Mouse (Mus musculus): ENCODE results near the gene Sorcs2. TPM values are rescaled to one million over a fixed set of nuclear protein-coding genes. Genes with fewer than 3 reads are reported as not detected.

Sorcs2 gene
- polyA plus RNA-seq, 1 experiment = 19.3 TPM

GRCm38 (mm10) chr5:36226296-36226695 is 171.6 kb downstream of the Sorcs2 start:
- DNase-seq = no peak
- TF ChIP-seq CTCF (IDR thresholded peaks at IDR 0.05; ENCODE audit: insufficient read depth, low read length) (no peak), POLR2A (IDR thresholded peaks at IDR 0.05; ENCODE audit: borderline replicate concordance, extremely low read depth, low read depth, low read length) (no peak)
- 42% methylated on average over 11 of the region's 11 CpGs for WGBS
- no peak overlapping the region for H3K4me3 ChIP-seq (replicated peaks; ENCODE audit: extremely low read depth, low read depth, low read length)
- no peaks in the 10 kb centered on the region for H3K4me1 ChIP-seq (ENCODE audit: control insufficient read depth, insufficient read depth, low read length)

DNA sequence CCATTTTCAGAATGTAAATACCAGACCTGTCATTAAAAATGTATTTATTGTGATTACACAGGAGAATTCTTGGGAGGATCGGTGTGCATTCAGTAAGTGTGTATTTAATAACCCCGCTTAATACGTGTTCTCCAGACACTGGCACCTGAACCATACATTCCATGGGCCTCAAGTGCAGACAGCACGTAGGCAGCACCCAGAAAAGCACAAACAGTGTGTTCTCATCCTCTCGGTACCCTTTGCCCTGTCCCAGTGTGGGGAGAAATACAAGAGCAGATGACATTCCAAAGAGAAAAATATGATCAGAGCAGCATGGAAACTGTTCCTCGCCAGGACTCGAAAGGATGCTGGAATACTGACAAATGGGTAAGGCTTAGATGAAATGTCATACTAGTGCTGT is 172.1 kb downstream of the Sorcs2 start:
- Histone ChIP-seq H3K4me1 (ENCODE audit: control insufficient read depth, insufficient read depth, low read length) (no peaks in the 10 kb centered on the region), H3K4me3 (replicated peaks; ENCODE audit: extremely low read depth, low read depth, low read length) (no peak overlapping the region)
- TF ChIP-seq POLR2A (IDR thresholded peaks at IDR 0.05; ENCODE audit: borderline replicate concordance, extremely low read depth, low read depth, low read length) (no peak), CTCF (IDR thresholded peaks at IDR 0.05; ENCODE audit: insufficient read depth, low read length) (no peak)
- DNase-seq = no peak
- 70% methylated on average over 7 of the region's 7 CpGs for WGBS

GRCm38 (mm10) chr5:36223787-36224186 is 174.2 kb downstream of the Sorcs2 start:
- Histone ChIP-seq H3K4me3 (replicated peaks; ENCODE audit: extremely low read depth, low read depth, low read length) (no peak overlapping the region), H3K4me1 (ENCODE audit: control insufficient read depth, insufficient read depth, low read length) (no peaks in the 10 kb centered on the region)
- peak; percentile 38 for DNase-seq
- 73% methylated on average over 6 of the region's 6 CpGs for WGBS
- TF ChIP-seq POLR2A (IDR thresholded peaks at IDR 0.05; ENCODE audit: borderline replicate concordance, extremely low read depth, low read depth, low read length) (no peak), CTCF (IDR thresholded peaks at IDR 0.05; ENCODE audit: insufficient read depth, low read length) (peak; percentile 63)

DNA sequence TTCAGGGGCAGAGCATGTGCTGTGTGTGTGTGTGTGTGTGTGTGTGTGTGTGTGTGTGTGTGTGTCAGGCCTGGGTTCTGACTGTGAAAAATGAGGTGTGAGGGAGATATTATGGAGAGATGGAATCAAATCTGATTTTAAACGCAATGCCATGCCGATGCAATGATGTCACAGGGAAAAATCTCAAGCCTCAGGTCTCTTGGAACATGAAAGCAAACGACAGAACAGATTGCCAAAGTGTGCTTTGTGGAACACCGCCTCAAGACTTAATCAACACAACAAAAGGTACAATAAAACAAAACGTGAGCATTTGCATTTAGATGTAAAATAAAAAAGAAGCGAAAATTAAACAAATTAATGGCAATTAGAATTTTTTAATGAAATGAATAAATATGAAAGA is 177.3 kb downstream of the Sorcs2 start:
- Histone ChIP-seq H3K4me1 (ENCODE audit: control insufficient read depth, insufficient read depth, low read length) (no peaks in the 10 kb centered on the region), H3K4me3 (replicated peaks; ENCODE audit: extremely low read depth, low read depth, low read length) (no peak overlapping the region)
- WGBS = 61% methylated on average over 6 of the region's 6 CpGs
- no peak for DNase-seq
- no peak for TF ChIP-seq CTCF (IDR thresholded peaks at IDR 0.05; ENCODE audit: insufficient read depth, low read length)
- TF ChIP-seq POLR2A (IDR thresholded peaks at IDR 0.05; ENCODE audit: borderline replicate concordance, extremely low read depth, low read depth, low read length) = no peak

- no peak for TF ChIP-seq POLR2A (IDR thresholded peaks at IDR 0.05; ENCODE audit: borderline replicate concordance, extremely low read depth, low read depth, low read length)
- no peak for TF ChIP-seq CTCF (IDR thresholded peaks at IDR 0.05; ENCODE audit: insufficient read depth, low read length)
- 77% methylated on average over 4 of the region's 4 CpGs for WGBS
- no peak for DNase-seq
- Histone ChIP-seq H3K4me3 (replicated peaks; ENCODE audit: extremely low read depth, low read depth, low read length) (no peak overlapping the region), H3K4me1 (ENCODE audit: control insufficient read depth, insufficient read depth, low read length) (no peaks in the 10 kb centered on the region)
These were observed 177.8 kb downstream of the Sorcs2 start for GRCm38 (mm10) chr5:36220105-36220504.

DNA sequence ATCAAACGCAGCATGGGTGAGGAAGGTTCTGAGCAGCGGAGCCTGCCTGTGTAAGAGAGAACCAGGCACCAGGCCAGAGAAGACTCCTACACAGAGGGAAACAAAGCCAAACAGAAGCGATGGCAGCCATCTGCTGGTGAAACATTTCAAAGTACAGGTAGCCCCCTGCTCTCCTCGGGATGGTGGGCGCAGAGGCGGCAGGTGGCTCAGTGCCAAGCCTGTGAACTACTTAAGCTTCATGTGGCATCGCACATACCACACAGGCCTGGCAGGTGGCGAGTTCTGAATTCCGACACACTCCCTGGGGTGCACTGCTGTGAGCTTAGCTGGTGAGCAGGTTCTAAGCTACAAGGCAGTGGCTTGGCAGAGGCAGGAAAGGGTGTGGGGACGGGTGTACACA is 184.6 kb downstream of the Sorcs2 start:
- Histone ChIP-seq H3K4me3 (replicated peaks; ENCODE audit: extremely low read depth, low read depth, low read length) (no peak overlapping the region), H3K4me1 (ENCODE audit: control insufficient read depth, insufficient read depth, low read length) (no peaks in the 10 kb centered on the region)
- WGBS = 69% methylated on average over 10 of the region's 10 CpGs
- DNase-seq = no peak
- TF ChIP-seq POLR2A (IDR thresholded peaks at IDR 0.05; ENCODE audit: borderline replicate concordance, extremely low read depth, low read depth, low read length) (no peak), CTCF (IDR thresholded peaks at IDR 0.05; ENCODE audit: insufficient read depth, low read length) (no peak)

GRCm38 (mm10) chr5:36208803-36209202 is 189.1 kb downstream of the Sorcs2 start:
- WGBS = 62% methylated on average over 3 of the region's 3 CpGs
- Histone ChIP-seq H3K4me1 (ENCODE audit: control insufficient read depth, insufficient read depth, low read length) (no peaks in the 10 kb centered on the region), H3K4me3 (replicated peaks; ENCODE audit: extremely low read depth, low read depth, low read length) (no peak overlapping the region)
- TF ChIP-seq POLR2A (IDR thresholded peaks at IDR 0.05; ENCODE audit: borderline replicate concordance, extremely low read depth, low read depth, low read length) = no peak
- DNase-seq = no peak

DNA sequence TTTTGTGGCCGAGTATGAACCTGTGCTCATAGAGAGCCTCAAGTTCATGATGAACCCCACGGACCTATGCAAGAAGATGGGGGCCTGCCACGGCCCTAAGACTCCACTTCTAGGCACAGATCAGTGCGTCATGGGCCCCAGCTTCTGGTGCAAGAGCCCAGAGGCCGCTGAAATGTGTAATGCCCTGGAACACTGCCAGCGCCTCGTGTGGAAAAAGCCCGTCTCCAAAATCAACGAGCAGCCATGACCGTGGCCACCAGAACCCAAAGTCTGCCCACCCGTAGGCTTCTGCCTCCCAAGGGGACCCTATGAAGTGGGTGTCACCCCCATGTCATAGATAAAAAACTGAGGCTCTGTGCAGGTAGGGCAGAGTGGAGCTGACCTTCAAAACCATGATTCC is 192.5 kb downstream of the Sorcs2 start:
- 66% methylated on average over 11 of the region's 11 CpGs for WGBS
- no peak overlapping the region for H3K4me3 ChIP-seq (replicated peaks; ENCODE audit: extremely low read depth, low read depth, low read length)
- TF ChIP-seq POLR2A (IDR thresholded peaks at IDR 0.05; ENCODE audit: borderline replicate concordance, extremely low read depth, low read depth, low read length) = no peak
- TF ChIP-seq CTCF (IDR thresholded peaks at IDR 0.05; ENCODE audit: insufficient read depth, low read length) = no peak
- no peaks in the 10 kb centered on the region for H3K4me1 ChIP-seq (ENCODE audit: control insufficient read depth, insufficient read depth, low read length)
- no peak for DNase-seq

GRCm38 (mm10) chr5:36203916-36204315 is 194.0 kb downstream of the Sorcs2 start, which contains the start of gene Psapl1:
TSS of gene Psapl1 (plus strand) at chr5:36204021.
- no peak within 1 kb of the TSS for H3K4me3 ChIP-seq (replicated peaks; ENCODE audit: extremely low read depth, low read depth, low read length)
- TF ChIP-seq CTCF (IDR thresholded peaks at IDR 0.05; ENCODE audit: insufficient read depth, low read length) (no peak), POLR2A (IDR thresholded peaks at IDR 0.05; ENCODE audit: borderline replicate concordance, extremely low read depth, low read depth, low read length) (no peak)
- no peaks in the 10 kb centered on the region for H3K4me1 ChIP-seq (ENCODE audit: control insufficient read depth, insufficient read depth, low read length)
- WGBS = 65% methylated on average over 10 of the region's 10 CpGs
- DNase-seq = no peak

DNA sequence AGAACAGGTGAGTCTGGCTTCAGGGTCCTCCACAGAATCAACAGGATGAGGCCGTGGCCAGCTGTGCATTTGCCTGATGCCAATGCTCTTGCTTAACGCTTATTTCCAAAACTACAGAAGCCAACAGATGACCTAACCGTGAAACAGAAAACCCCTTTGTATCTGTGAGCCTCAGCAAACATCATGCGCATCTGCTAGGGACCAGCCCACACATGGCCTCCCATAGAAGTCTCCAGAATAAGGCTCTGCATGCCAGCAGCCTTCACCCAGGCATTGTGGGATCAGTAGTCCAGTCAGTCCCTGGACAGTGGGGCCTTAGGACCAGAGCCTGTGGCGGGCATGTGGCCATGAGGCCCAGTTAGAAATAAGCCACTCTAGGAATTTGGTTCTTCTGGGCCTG is 194.5 kb downstream of the Sorcs2 start:
- Histone ChIP-seq H3K4me3 (replicated peaks; ENCODE audit: extremely low read depth, low read depth, low read length) (no peak overlapping the region), H3K4me1 (ENCODE audit: control insufficient read depth, insufficient read depth, low read length) (no peaks in the 10 kb centered on the region)
- no peak for DNase-seq
- TF ChIP-seq CTCF (IDR thresholded peaks at IDR 0.05; ENCODE audit: insufficient read depth, low read length) = no peak
- WGBS = 84% methylated on average over 5 of the region's 5 CpGs

DNA sequence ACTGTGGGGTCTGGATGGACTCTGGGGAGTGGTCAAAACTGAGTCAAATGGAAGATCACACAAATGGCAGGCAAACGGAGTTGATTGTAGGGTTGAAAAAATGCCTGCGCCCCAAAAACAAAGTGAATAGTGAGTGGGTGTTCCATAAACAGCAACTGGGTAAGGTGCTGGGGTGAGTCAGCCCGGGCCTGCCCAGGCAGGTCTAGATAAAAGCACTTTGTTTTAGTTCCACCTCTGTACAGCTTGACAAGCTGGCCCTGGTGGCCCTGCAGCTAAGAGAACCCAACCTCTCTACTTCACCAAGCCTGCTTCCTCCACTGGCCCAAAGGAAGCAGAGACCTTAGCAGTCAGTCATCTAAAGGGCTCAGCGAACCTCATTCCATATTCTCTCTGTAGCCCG is 195.2 kb downstream of the Sorcs2 start:
- no peak for DNase-seq
- no peak overlapping the region for H3K4me3 ChIP-seq (replicated peaks; ENCODE audit: extremely low read depth, low read depth, low read length)
- H3K4me1 ChIP-seq (ENCODE audit: control insufficient read depth, insufficient read depth, low read length) = no peaks in the 10 kb centered on the region
- 75% methylated on average over 5 of the region's 5 CpGs for WGBS
- no peak for TF ChIP-seq POLR2A (IDR thresholded peaks at IDR 0.05; ENCODE audit: borderline replicate concordance, extremely low read depth, low read depth, low read length)
- no peak for TF ChIP-seq CTCF (IDR thresholded peaks at IDR 0.05; ENCODE audit: insufficient read depth, low read length)

Measured in lung, adult 2 months (tissue).